Mouse (Mus musculus) kidney, adult 11 months (tissue): ENCODE results near the gene Gm21800.
"Not testable (repeated sequence)": the region's sequence is repeated elsewhere in the genome, so short reads cannot be mapped to it uniquely, and the experiment has no call there.

Experiments used
- DNase-seq: peaks from one replicate; pipeline ENCODE4 v3.0.0; 2022

Gm21800 gene

GRCm38 (mm10) chrY:41406198-41406597 lies at the start of gene Gm21800:
TSS of gene Gm21800 (plus strand) at chrY:41406498.
- not testable (repeated sequence) for DNase-seq
